Mouse (Mus musculus): ENCODE measurements around the gene Snrpd3. TPM values are rescaled to one million over a fixed set of nuclear protein-coding genes. Genes with fewer than 3 reads are reported as not detected.

Snrpd3 gene
- total and polyA plus RNA-seq, 2 experiments, result 12.5 to 26.6 TPM

- Histone ChIP-seq H3K4me3 (ENCODE audit: insufficient read depth, low read depth, low read length) (no peak overlapping the region), H3K27ac (replicated peaks; ENCODE audit: insufficient read depth, low read depth, low read length) (peak overlapping the region; percentile 100), H3K79me2 (ENCODE audit: control insufficient read depth, insufficient read depth, low read length) (peaks cover 11% of the 10 kb centered on the region; the same call in 1 of the 2 replicates), H3K27me3 (ENCODE audit: control insufficient read depth, insufficient read depth, low read length) (no peaks in the 10 kb centered on the region), H3K9ac (ENCODE audit: low read depth, low read length) (peak overlapping the region; percentile 41), H3K4me1 (ENCODE audit: control insufficient read depth, insufficient read depth, low read length) (peaks cover 49% of the 10 kb centered on the region), H3K36me3 (ENCODE audit: control insufficient read depth, insufficient read depth, low read length) (peaks cover 50% of the 10 kb centered on the region)
- DNase-seq (ENCODE audit: extremely low read depth, low read depth, low spot score), result peak; percentile 68
- WGBS, result 31% methylated on average over 9 of the region's 9 CpGs
- TF ChIP-seq POLR2A (IDR thresholded peaks at IDR 0.05; ENCODE audit: extremely low read depth, insufficient read depth, low read length) (no peak), CTCF (IDR thresholded peaks at IDR 0.05; ENCODE audit: low read depth, low read length) (no peak)
Observed at GRCm38 (mm10) chr10:75511060-75511459, 6.3 kb upstream of the Snrpd3 start.

GRCm38 (mm10) chr10:75511897-75512296 is 5.5 kb upstream of the Snrpd3 start:
- WGBS, result 87% methylated on average over 7 of the region's 7 CpGs
- Histone ChIP-seq H3K27me3 (ENCODE audit: control insufficient read depth, insufficient read depth, low read length) (no peaks in the 10 kb centered on the region), H3K4me3 (ENCODE audit: insufficient read depth, low read depth, low read length) (no peak overlapping the region), H3K36me3 (ENCODE audit: control insufficient read depth, insufficient read depth, low read length) (peaks cover 46% of the 10 kb centered on the region), H3K79me2 (ENCODE audit: control insufficient read depth, insufficient read depth, low read length) (peaks cover 16% of the 10 kb centered on the region; the same call in 1 of the 2 replicates), H3K9ac (ENCODE audit: low read depth, low read length) (peak overlapping the region; percentile 65), H3K4me1 (ENCODE audit: control insufficient read depth, insufficient read depth, low read length) (peaks cover 46% of the 10 kb centered on the region), H3K27ac (replicated peaks; ENCODE audit: insufficient read depth, low read depth, low read length) (peak overlapping the region; percentile 100)
- TF ChIP-seq POLR2A (IDR thresholded peaks at IDR 0.05; ENCODE audit: extremely low read depth, insufficient read depth, low read length), result no peak
- TF ChIP-seq CTCF (IDR thresholded peaks at IDR 0.05; ENCODE audit: low read depth, low read length), result no peak
- DNase-seq (ENCODE audit: extremely low read depth, low read depth, low spot score), result no peak

GRCm38 (mm10) chr10:75512796-75513195 is 4.6 kb upstream of the Snrpd3 start:
- Histone ChIP-seq H3K9ac (ENCODE audit: low read depth, low read length) (peak overlapping the region; percentile 72), H3K4me1 (ENCODE audit: control insufficient read depth, insufficient read depth, low read length) (peaks cover 42% of the 10 kb centered on the region), H3K27ac (replicated peaks; ENCODE audit: insufficient read depth, low read depth, low read length) (peak overlapping the region; percentile 100), H3K4me3 (ENCODE audit: insufficient read depth, low read depth, low read length) (no peak overlapping the region), H3K36me3 (ENCODE audit: control insufficient read depth, insufficient read depth, low read length) (peaks cover 37% of the 10 kb centered on the region), H3K27me3 (ENCODE audit: control insufficient read depth, insufficient read depth, low read length) (no peaks in the 10 kb centered on the region), H3K79me2 (ENCODE audit: control insufficient read depth, insufficient read depth, low read length) (peaks cover 17% of the 10 kb centered on the region; the same call in 1 of the 2 replicates)
- DNase-seq (ENCODE audit: extremely low read depth, low read depth, low spot score), result peak; percentile 97
- TF ChIP-seq POLR2A (IDR thresholded peaks at IDR 0.05; ENCODE audit: extremely low read depth, insufficient read depth, low read length), result no peak
- no peak for TF ChIP-seq CTCF (IDR thresholded peaks at IDR 0.05; ENCODE audit: low read depth, low read length)
- WGBS, result 21% methylated on average over 7 of the region's 7 CpGs

- H3K9ac ChIP-seq (ENCODE audit: low read depth, low read length), result peak overlapping the region; percentile 72
- peaks cover 20% of the 10 kb centered on the region; the same call in 1 of the 2 replicates for H3K79me2 ChIP-seq (ENCODE audit: control insufficient read depth, insufficient read depth, low read length)
- peak; percentile 70 for DNase-seq (ENCODE audit: extremely low read depth, low read depth, low spot score)
- H3K36me3 ChIP-seq (ENCODE audit: control insufficient read depth, insufficient read depth, low read length), result peaks cover 31% of the 10 kb centered on the region
- peak overlapping the region; percentile 100 for H3K27ac ChIP-seq (replicated peaks; ENCODE audit: insufficient read depth, low read depth, low read length)
- H3K4me1 ChIP-seq (ENCODE audit: control insufficient read depth, insufficient read depth, low read length), result peaks cover 42% of the 10 kb centered on the region
- TF ChIP-seq POLR2A (IDR thresholded peaks at IDR 0.05; ENCODE audit: extremely low read depth, insufficient read depth, low read length) (no peak), CTCF (IDR thresholded peaks at IDR 0.05; ENCODE audit: low read depth, low read length) (no peak)
- H3K4me3 ChIP-seq (ENCODE audit: insufficient read depth, low read depth, low read length), result peak overlapping the region; percentile 5; the same call in 1 of the 2 replicates
- no peaks in the 10 kb centered on the region for H3K27me3 ChIP-seq (ENCODE audit: control insufficient read depth, insufficient read depth, low read length)
- WGBS, result 58% methylated on average over 8 of the region's 8 CpGs
Observed at GRCm38 (mm10) chr10:75513306-75514067, 3.9 kb upstream of the Snrpd3 start.

- H3K4me3 ChIP-seq (ENCODE audit: insufficient read depth, low read depth, low read length), result peak overlapping the region; percentile 22
- H3K79me2 ChIP-seq (ENCODE audit: control insufficient read depth, insufficient read depth, low read length), result peaks cover 27% of the 10 kb centered on the region; the same call in 1 of the 2 replicates
- TF ChIP-seq CTCF (IDR thresholded peaks at IDR 0.05; ENCODE audit: low read depth, low read length), result no peak
- TF ChIP-seq POLR2A (IDR thresholded peaks at IDR 0.05; ENCODE audit: extremely low read depth, insufficient read depth, low read length), result no peak
- peak overlapping the region; percentile 51 for H3K9ac ChIP-seq (ENCODE audit: low read depth, low read length)
- peaks cover 24% of the 10 kb centered on the region for H3K36me3 ChIP-seq (ENCODE audit: control insufficient read depth, insufficient read depth, low read length)
- H3K4me1 ChIP-seq (ENCODE audit: control insufficient read depth, insufficient read depth, low read length), result peaks cover 46% of the 10 kb centered on the region
- H3K27me3 ChIP-seq (ENCODE audit: control insufficient read depth, insufficient read depth, low read length), result no peaks in the 10 kb centered on the region
- H3K27ac ChIP-seq (replicated peaks; ENCODE audit: insufficient read depth, low read depth, low read length), result peak overlapping the region; percentile 100
- peak; percentile 58 for DNase-seq (ENCODE audit: extremely low read depth, low read depth, low spot score)
- WGBS, result 26% methylated on average over 7 of the region's 7 CpGs
Observed at GRCm38 (mm10) chr10:75514361-75514760, 3.0 kb upstream of the Snrpd3 start.

Data from liver, adult 2 months (tissue).